Mouse (Mus musculus): ENCODE measurements around the gene Zan.

DNA sequence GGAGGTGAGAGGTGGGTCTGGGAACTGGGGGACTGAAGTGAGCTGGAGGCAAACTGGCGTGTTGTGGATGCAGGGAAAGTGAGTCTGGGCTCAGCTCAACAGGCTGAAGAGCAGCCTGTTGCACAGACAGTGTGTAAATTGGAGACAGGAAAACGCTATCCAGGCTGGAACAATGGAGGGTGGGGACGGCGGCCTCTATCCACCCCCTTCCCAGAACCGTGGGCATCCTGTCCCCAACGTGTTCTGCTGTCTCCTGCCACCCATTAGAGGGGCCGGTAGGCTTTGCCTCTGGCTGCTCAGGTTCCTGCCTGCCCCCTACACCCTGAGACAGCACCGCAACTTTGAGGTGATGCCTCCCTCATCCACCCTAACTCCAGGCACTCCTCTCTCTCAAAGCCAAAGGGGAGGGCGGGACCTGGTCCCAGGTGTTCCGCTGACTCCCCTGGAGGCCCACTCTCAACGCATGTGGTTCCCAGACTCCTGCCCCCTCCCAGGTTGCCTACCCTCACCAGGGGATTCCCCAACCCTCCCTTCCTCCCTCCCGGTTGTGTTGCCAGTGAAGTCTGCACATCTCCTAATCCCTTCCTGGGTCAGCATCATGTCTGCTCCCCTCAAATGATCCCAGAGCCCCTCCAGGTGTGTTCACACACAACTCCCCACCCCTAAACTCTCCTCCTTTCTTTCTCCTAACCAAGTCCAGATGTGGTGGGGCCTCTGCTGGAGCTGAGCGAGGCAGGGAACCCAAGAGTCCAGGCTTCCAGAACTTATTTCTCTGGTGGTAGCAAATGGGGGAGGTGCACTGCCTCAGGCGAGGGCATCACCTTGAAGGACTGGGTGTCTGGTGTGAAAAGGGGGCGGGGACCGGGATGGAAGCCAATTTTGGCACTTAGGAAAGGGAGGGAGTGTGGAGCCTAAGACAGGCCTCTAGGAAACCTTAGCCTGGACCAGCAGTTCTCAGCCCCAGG is 124.6 kb downstream of the Zan start:
- TF ChIP-seq CTCF (IDR thresholded peaks at IDR 0.05; ENCODE audit: low read depth) (no peak), EP300 (optimal IDR thresholded peaks at IDR 0.05) (no peak)

Data from stomach, postnatal 0 days (tissue).